Mouse (Mus musculus) neural tube, embryonic 14.5 days (tissue): ENCODE results near the gene Gm9903. TPM values are rescaled to one million over a fixed set of nuclear protein-coding genes. Genes with fewer than 3 reads are reported as not detected.

Experiments
- ATAC-seq: fragments of 200-750 bp; cut with Nextera tagmentation; 2 replicates; pipeline ENCODE4 v1.8.0; 2017; ENCODE audit warnings: low read depth, mild to moderate bottlenecking, moderate TSS enrichment, moderate library complexity
- H3K27ac ChIP-seq: fragments of 300-500 bp; sonication (generic); 2 replicates; pipeline ENCODE4 v1.5.1; 2014; ENCODE audit warnings: low read depth, mild to moderate bottlenecking, control low read depth, low read length, moderate library complexity, mixed read lengths
- H3K27me3 ChIP-seq: fragments of 300-500 bp; sonication (generic); 2 replicates; pipeline ENCODE4 v1.6.1; 2014; ENCODE audit warnings: low read length; ENCODE audit not compliant: control insufficient read depth, insufficient read depth
- H3K36me3 ChIP-seq: fragments of 300-500 bp; sonication (generic); 2 replicates; pipeline ENCODE4 v1.6.1; 2014; ENCODE audit warnings: low read length, mixed read lengths; ENCODE audit not compliant: control insufficient read depth, insufficient read depth
- H3K4me1 ChIP-seq: fragments of 300-500 bp; sonication (generic); 2 replicates; pipeline ENCODE4 v1.6.1; 2014; ENCODE audit warnings: low read length; ENCODE audit not compliant: control insufficient read depth, insufficient read depth
- H3K4me2 ChIP-seq: fragments of 300-500 bp; sonication (generic); 2 replicates; pipeline ENCODE4 v1.6.1; 2014; ENCODE audit warnings: mild to moderate bottlenecking, low read depth, low read length, control low read depth
- H3K4me3 ChIP-seq: fragments of 300-500 bp; sonication (generic); 2 replicates; pipeline ENCODE4 v1.5.1; 2014; ENCODE audit warnings: low read depth, low read length, control low read depth, mixed read lengths
- H3K9ac ChIP-seq: fragments of 300-500 bp; sonication (generic); replicated peaks from 2 replicates; pipeline ENCODE4 v1.6.1; 2014; ENCODE audit warnings: low read depth, mild to moderate bottlenecking, control low read depth, low read length, mixed read lengths
- H3K9me3 ChIP-seq: fragments of 300-500 bp; sonication (generic); 2 replicates; pipeline ENCODE4 v1.6.1; 2016; ENCODE audit warnings: low read length; ENCODE audit not compliant: control insufficient read depth
- WGBS: fragments of 180-500 bp; shearing (Covaris S2); extraction: QIAGEN DNeasy Blood & Tissue Kit; methylation state at CpG from one replicate; pipeline ENCODE4 v1.1.7; 2014; 5-methylcytosine and 5-hydroxymethylcytosine counted together
- polyA plus RNA-seq: library from polyadenylated mRNA; unstranded; fragments of >200 nt; fragmentation: Nextera tagmentation; extraction: Ambion mirVana; gene quantifications from 2 replicates; pipeline ENCODE4 v1.2.1, GENCODE M21; 2014

Gene Gm9903
- polyA plus RNA-seq, 1 experiment from 2014 or later: 0.60 TPM

DNA sequence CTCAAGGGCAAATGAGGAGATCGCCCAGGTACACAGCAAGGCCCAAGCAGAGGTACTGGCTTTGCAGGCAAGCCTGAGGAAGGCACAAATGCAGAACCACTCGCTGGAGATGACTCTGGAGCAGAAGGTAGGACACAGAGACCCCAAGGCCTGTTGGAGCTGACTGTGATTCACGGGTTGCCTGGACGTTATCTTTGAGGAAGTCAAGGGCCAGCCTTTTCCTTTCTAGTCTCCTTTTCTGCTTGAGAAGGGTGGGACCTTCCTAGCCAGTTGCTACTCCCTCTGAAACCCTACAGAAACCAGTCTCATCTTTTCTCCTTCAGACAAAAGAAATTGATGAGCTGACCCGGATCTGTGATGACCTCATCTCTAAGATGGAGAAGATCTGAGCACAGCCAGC lies 41.9 kb downstream of the Gm9903 start:
- no peak for ATAC-seq
- Histone ChIP-seq H3K4me1 (peaks cover 4% of the 10 kb centered on the region; the same call in 1 of the 2 replicates), H3K4me3 (no peak overlapping the region), H3K9ac (no peak overlapping the region), H3K27ac (no peak overlapping the region), H3K27me3 (no peaks in the 10 kb centered on the region), H3K4me2 (no peak overlapping the region), H3K9me3 (no peaks in the 10 kb centered on the region), H3K36me3 (no peaks in the 10 kb centered on the region)
- WGBS: 84% methylated on average over 5 of the region's 5 CpGs

DNA sequence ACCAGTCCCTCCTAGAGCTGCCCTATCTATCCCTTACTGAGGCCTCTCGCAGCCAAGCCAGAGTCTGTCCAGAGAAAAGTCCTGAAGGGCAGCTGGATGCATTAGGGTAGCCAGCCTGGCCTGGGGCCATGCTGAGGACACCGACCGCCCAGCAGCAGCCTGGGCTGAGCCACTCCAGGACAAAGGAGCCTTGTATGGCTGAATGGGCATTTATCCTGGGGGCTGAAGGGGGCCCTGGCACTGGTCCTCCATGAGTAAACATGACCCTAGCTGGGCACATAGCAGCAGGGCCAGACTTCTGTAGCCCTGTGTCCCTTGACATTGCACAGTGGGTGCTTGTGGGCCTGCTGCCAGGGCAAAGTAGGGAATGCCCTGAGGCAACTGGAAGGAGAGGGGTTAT lies 44.7 kb downstream of the Gm9903 start:
- peak; percentile 72 for ATAC-seq
- H3K27me3 ChIP-seq: no peaks in the 10 kb centered on the region
- no peak overlapping the region for H3K4me2 ChIP-seq
- H3K27ac ChIP-seq: peak overlapping the region; percentile 7; the same call in 1 of the 2 replicates
- peaks cover 4% of the 10 kb centered on the region; the same call in 1 of the 2 replicates for H3K4me1 ChIP-seq
- 37% methylated on average over 3 of the region's 3 CpGs for WGBS
- H3K9ac ChIP-seq: no peak overlapping the region
- H3K36me3 ChIP-seq: no peaks in the 10 kb centered on the region
- no peaks in the 10 kb centered on the region for H3K9me3 ChIP-seq
- no peak overlapping the region for H3K4me3 ChIP-seq

DNA sequence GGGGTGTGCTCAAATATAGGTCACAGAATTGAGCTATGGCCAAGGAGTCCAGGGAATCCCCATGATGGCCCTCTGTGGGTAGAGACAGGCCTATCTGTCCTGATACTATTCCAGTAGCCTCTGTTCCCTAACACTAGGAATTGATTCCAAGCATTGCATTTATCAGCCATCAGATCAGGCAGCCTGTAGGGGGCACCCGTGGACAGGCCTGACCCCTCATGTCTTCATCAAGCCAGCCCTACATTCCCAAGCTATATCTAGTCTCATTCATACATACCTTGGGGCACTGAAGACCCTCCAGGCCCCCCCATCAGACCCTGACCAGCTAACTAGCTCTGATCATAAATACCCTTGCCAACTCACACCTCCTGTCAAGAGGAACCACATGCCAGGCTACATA lies 46.2 kb downstream of the Gm9903 start:
- Histone ChIP-seq H3K27me3 (no peaks in the 10 kb centered on the region), H3K36me3 (no peaks in the 10 kb centered on the region), H3K4me1 (peaks cover 4% of the 10 kb centered on the region; the same call in 1 of the 2 replicates), H3K4me2 (no peak overlapping the region), H3K9me3 (no peaks in the 10 kb centered on the region), H3K9ac (no peak overlapping the region), H3K4me3 (no peak overlapping the region), H3K27ac (no peak overlapping the region)
- peak; percentile 38; the same call in 1 of the 2 replicates for ATAC-seq
- WGBS: 0% methylated on average over 1 of the region's 1 CpGs

DNA sequence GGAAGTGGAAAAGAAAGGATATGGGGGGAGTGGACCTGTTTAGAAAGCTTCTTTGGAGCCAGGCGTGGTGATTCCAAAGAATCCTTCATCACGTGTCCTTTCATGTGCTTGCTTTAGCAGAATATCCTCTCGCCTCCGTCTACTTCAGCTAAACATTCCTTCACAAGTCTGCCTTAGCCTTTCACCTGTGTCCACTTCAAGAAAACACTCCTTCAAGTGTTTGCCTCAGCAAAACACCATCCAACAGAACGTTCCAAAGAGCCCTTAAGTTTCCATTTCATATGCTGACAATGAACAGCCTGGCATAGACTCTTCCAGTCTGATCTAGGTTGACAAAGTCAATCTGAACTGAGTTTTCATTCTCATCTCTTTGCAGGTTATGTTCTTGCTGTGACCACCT lies 48.5 kb downstream of the Gm9903 start:
- H3K4me3 ChIP-seq: no peak overlapping the region
- no peak for ATAC-seq
- no peaks in the 10 kb centered on the region for H3K9me3 ChIP-seq
- no peaks in the 10 kb centered on the region for H3K27me3 ChIP-seq
- H3K36me3 ChIP-seq: no peaks in the 10 kb centered on the region
- peaks cover 4% of the 10 kb centered on the region; the same call in 1 of the 2 replicates for H3K4me1 ChIP-seq
- H3K27ac ChIP-seq: no peak overlapping the region
- no peak overlapping the region for H3K4me2 ChIP-seq
- 90% methylated on average over 5 of the region's 5 CpGs for WGBS
- H3K9ac ChIP-seq: no peak overlapping the region

DNA sequence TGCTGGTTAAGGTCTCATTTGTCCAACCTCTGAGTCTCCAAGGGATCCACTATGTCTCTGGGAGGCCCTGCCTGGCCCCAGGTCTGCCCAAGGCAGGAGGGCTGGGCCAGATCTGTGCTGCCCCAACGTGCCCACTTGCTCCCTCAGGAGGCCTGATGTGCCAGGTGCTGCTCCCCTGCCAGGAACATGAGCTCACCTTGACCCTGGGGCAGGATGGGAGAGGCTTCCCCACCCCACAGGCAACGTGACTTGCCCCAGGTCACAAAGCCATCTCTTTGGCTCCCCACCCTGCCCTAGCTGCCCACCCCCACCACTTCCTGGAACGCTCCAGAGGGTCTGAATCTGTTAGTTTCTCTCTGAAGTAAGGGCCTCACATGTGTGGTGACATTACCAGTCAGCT lies 51.3 kb downstream of the Gm9903 start:
- no peak for ATAC-seq
- Histone ChIP-seq H3K4me1 (no peaks in the 10 kb centered on the region), H3K9ac (no peak overlapping the region), H3K27me3 (no peaks in the 10 kb centered on the region), H3K36me3 (no peaks in the 10 kb centered on the region), H3K4me2 (no peak overlapping the region), H3K9me3 (no peaks in the 10 kb centered on the region), H3K4me3 (no peak overlapping the region), H3K27ac (no peak overlapping the region)
- WGBS: 60% methylated on average over 3 of the region's 3 CpGs

Other genes starting within 250 kb of the Gm9903 start
- 0.44 and 0.74 TPM in 2 replicates for gene Nkx1-1, start 195.9 kb upstream of the Gm9903 start, polyA plus RNA-seq
- 26.8 and 35.0 TPM in 2 replicates for gene Fam53a, start 290 bp upstream of the Gm9903 start, polyA plus RNA-seq
- gene Slbp, start 22.6 kb downstream of the Gm9903 start, polyA plus RNA-seq: 116 and 118 TPM in 2 replicates
- 18.7 and 26.3 TPM in 2 replicates for gene Tacc3, start 28.2 kb downstream of the Gm9903 start, polyA plus RNA-seq
- 27.4 and 27.6 TPM in 2 replicates for gene Tmem129, start 28.5 kb downstream of the Gm9903 start, polyA plus RNA-seq
- gene Fgfr3, start 91.7 kb downstream of the Gm9903 start, polyA plus RNA-seq: 39.5 and 42.7 TPM in 2 replicates
- gene Letm1, start 152.9 kb downstream of the Gm9903 start, polyA plus RNA-seq: 67.0 and 69.5 TPM in 2 replicates
- 104 and 109 TPM in 2 replicates for gene Nsd2, start 190.8 kb downstream of the Gm9903 start, polyA plus RNA-seq